Comparison of ENCODE assay signal across 24 mouse cellular contexts in the genomic region with DNA sequence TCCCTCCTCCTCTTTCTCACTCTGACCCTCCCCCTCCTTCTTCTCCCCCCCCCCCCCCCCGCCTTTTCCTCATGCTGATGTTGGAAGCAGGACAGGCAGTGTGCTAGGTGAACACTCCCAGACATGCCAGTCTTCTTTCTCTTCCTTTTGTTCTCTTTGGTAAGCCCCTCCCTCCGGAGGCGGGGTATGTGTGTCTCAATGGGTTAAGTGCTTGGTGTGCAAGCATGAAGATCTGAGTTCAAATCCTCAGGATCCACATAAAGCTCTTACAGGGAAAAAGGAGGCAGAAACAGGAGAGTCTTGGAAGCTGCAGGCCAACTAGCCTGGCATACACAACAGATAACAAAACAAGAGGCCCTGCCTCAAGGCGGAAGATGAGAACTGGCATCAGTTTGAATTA. TPM values are rescaled to one million over a fixed set of nuclear protein-coding genes. Genes with fewer than 3 reads are reported as not detected.
DNase-seq lines count a peak whose midpoint lies in the region; ATAC-seq and TF ChIP-seq lines count a peak whose summit lies in the region.
"Had no signal": no experiment of that assay in that cellular context is flagged by ENCODE, and none has a peak within 500 bp of the region (broad histone marks: within the 10 kb centered on the region; RNA-seq: fewer than 3 reads in every experiment).

No protein-coding gene starts in this region.

- no peaks in the 10 kb centered on the region for H3K9me3 ChIP-seq in midbrain, embryonic 11.5 days (ENCODE audit: control insufficient read depth, low read length)
- peaks cover 9% of the 10 kb centered on the region for H3K9me3 ChIP-seq in kidney, embryonic 16.5 days (ENCODE audit: low read length)

- H3K4me3 ChIP-seq in bone marrow, adult 2 months (replicated peaks; ENCODE audit: control insufficient read depth, low read depth, low read length): no peak overlapping the region
- no peak overlapping the region for H3K4me3 ChIP-seq in midbrain, embryonic 11.5 days (ENCODE audit: low read depth, low read length)
- no peak overlapping the region for H3K4me3 ChIP-seq in kidney, embryonic 16.5 days (ENCODE audit: low read length)
- H3K4me3 ChIP-seq: embryonic facial prominence, embryonic 10.5 days; embryonic facial prominence, embryonic 12.5 days; forebrain, embryonic 10.5 days; forebrain, embryonic 12.5 days had no signal

- no peak for TF ChIP-seq CTCF in bone marrow, adult 2 months (IDR thresholded peaks at IDR 0.05; ENCODE audit: control insufficient read depth, insufficient read depth, low read length)

- no peaks in the 10 kb centered on the region for H3K36me3 ChIP-seq in midbrain, embryonic 11.5 days (ENCODE audit: control insufficient read depth, insufficient read depth, low read length)
- H3K36me3 ChIP-seq in kidney, embryonic 16.5 days (ENCODE audit: insufficient read depth, low read length): no peaks in the 10 kb centered on the region
- H3K36me3 ChIP-seq: embryonic facial prominence, embryonic 10.5 days; embryonic facial prominence, embryonic 12.5 days; forebrain, embryonic 10.5 days; forebrain, embryonic 12.5 days; G1E had no signal

- no peaks in the 10 kb centered on the region; the same call in 1 of the 2 replicates for H3K27me3 ChIP-seq in midbrain, embryonic 11.5 days (ENCODE audit: control insufficient read depth, insufficient read depth, low read length)
- no peaks in the 10 kb centered on the region for H3K27me3 ChIP-seq in kidney, embryonic 16.5 days (ENCODE audit: insufficient read depth, low read length)
- H3K27me3 ChIP-seq: embryonic facial prominence, embryonic 12.5 days; Patski had no signal

- intact Hi-C loops in heart, postnatal 10 days (cut with DNase I): no loop called here

- peak overlapping the region; percentile 22; the same call in 1 of the 2 replicates for H3K27ac ChIP-seq in bone marrow, adult 2 months (ENCODE audit: control insufficient read depth, insufficient read depth, low read depth, low read length, poor library complexity)
- H3K27ac ChIP-seq in midbrain, embryonic 11.5 days (ENCODE audit: low read depth, low read length): no peak overlapping the region
- no peak overlapping the region for H3K27ac ChIP-seq in kidney, embryonic 16.5 days (ENCODE audit: low read length)
- H3K27ac ChIP-seq: embryonic facial prominence, embryonic 10.5 days; embryonic facial prominence, embryonic 12.5 days; forebrain, embryonic 10.5 days; forebrain, embryonic 12.5 days had no signal

- peak; percentile 67 for DNase-seq in heart, adult 11 months
- no peak for DNase-seq in heart, postnatal 10 days
- peak; percentile 80 for DNase-seq in R1 (ENCODE audit: low read depth, low spot score)
- no peak for DNase-seq in midbrain, embryonic 11.5 days (ENCODE audit: low spot score, missing footprints)
- DNase-seq in thymus, postnatal 14 days: no peak
- DNase-seq: adrenal gland, adult 8-10 months; cerebellum, adult 11 months; cerebellum, adult 18-20 months; cerebellum, adult 8-10 months; cerebellum, adult 9-11 months; cerebellum, postnatal 14 days; cerebellum, postnatal 36 days had no signal

- peak; percentile 23; the same call in 1 of the 2 replicates for ATAC-seq in granulocyte monocyte progenitor cell, adult 5-6 weeks (replicated peaks; ENCODE audit: poor library complexity, severe bottlenecking)
- no peak for ATAC-seq in midbrain, embryonic 11.5 days (ENCODE audit: low FRiP score)
- ATAC-seq in kidney, embryonic 16.5 days (ENCODE audit: low FRiP score, low TSS enrichment): no peak
- ATAC-seq: activated CD4-positive, CD25-positive, alpha-beta regulatory T cell, adult 4 months; forebrain, embryonic 14.5 days; forebrain, embryonic 16.5 days had no signal

- peaks cover 3% of the 10 kb centered on the region; the same call in 1 of the 2 replicates for H3K4me1 ChIP-seq in bone marrow, adult 2 months (ENCODE audit: control insufficient read depth, insufficient read depth, low read length)
- no peaks in the 10 kb centered on the region for H3K4me1 ChIP-seq in midbrain, embryonic 11.5 days (ENCODE audit: control insufficient read depth, insufficient read depth, low read length)
- H3K4me1 ChIP-seq in kidney, embryonic 16.5 days (ENCODE audit: insufficient read depth, low read length): no peaks in the 10 kb centered on the region
- H3K4me1 ChIP-seq: forebrain, embryonic 12.5 days had no signal

- no peak for TF ChIP-seq POLR2A in bone marrow, adult 2 months (IDR thresholded peaks at IDR 0.05; ENCODE audit: borderline replicate concordance, control insufficient read depth, low read depth, low read length)

- no peak overlapping the region for H3K9ac ChIP-seq in midbrain, embryonic 11.5 days (ENCODE audit: low read length)
- no peak overlapping the region for H3K9ac ChIP-seq in kidney, embryonic 16.5 days (replicated peaks; ENCODE audit: low read length)
- H3K9ac ChIP-seq: embryonic facial prominence, embryonic 12.5 days; forebrain, embryonic 12.5 days had no signal

- H3K4me2 ChIP-seq in midbrain, embryonic 11.5 days: no peak overlapping the region
- no peak overlapping the region for H3K4me2 ChIP-seq in kidney, embryonic 16.5 days (replicated peaks; ENCODE audit: low read depth, low read length)
- H3K4me2 ChIP-seq: embryonic facial prominence, embryonic 12.5 days; forebrain, embryonic 12.5 days had no signal

- WGBS in bone marrow, adult 2 months: 73% methylated on average over 4 of the region's 4 CpGs
- WGBS in midbrain, embryonic 11.5 days: 93% methylated on average over 3 of the region's 4 CpGs
- 92% methylated on average over 2 of the region's 4 CpGs for WGBS in kidney, embryonic 16.5 days

RNA-seq across cellular contexts. Expression of a gene that starts 18.8 kb away (rescaled TPM):
- total RNA-seq in heart, postnatal 10 days (2021): 1 to 10 TPM; 6.4 to 8.2 TPM
- polyA plus RNA-seq in bone marrow, adult 2 months (2011; ENCODE audit: insufficient read depth, insufficient read length, low replicate concordance, missing spikeins): 4.2 and 4.8 TPM in 2 replicates
- 3.7 and 5.5 TPM in 2 replicates for total RNA-seq in granulocyte monocyte progenitor cell, adult 5-6 weeks (2014; fragmentation: Nextera tagmentation)
- total RNA-seq in granulocyte monocyte progenitor cell, adult 5-6 weeks (2017): 2.7 and 4.9 TPM in 2 replicates
- polyA plus RNA-seq in midbrain, embryonic 11.5 days (2014; fragmentation: Nextera tagmentation; extraction: Ambion mirVana): 24.7 and 25.7 TPM in 2 replicates
- polyA plus RNA-seq in kidney, embryonic 16.5 days (2015; fragmentation: Nextera tagmentation; extraction: Ambion mirVana): 13.9 and 14.0 TPM in 2 replicates
- polyA plus RNA-seq: activated CD4-positive, CD25-positive, alpha-beta regulatory T cell, adult 4 months; G1E; Patski had no signal

Comparison
In these comparisons a context has a peak if more than half of its experiments do, and no peak if none do; other contexts are left out.
1. DNase-seq: peak in heart, adult 11 months (single experiment) and R1 (single experiment); none in heart, postnatal 10 days (0 of 2), midbrain, embryonic 11.5 days (single experiment) and thymus, postnatal 14 days (single experiment).